Mouse (Mus musculus) megakaryocyte, embryonic 14.5 days (primary cell): ENCODE measurements around the gene Tfb2m. TPM values are rescaled to one million over a fixed set of nuclear protein-coding genes. Genes with fewer than 3 reads are reported as not detected.

ENCODE experiments used
- H3K27me3 ChIP-seq: replicated peaks from 2 replicates; pipeline ENCODE3; 2012; ENCODE audit warnings: inconsistent platforms
- H3K36me3 ChIP-seq: replicated peaks from 2 replicates; pipeline ENCODE3; 2012; ENCODE audit warnings: low read length, inconsistent platforms, mixed read lengths
- H3K4me1 ChIP-seq: 2 replicates; pipeline ENCODE4 v1.6.1; 2012; ENCODE audit warnings: inconsistent platforms
- H3K4me3 ChIP-seq: replicated peaks from 2 replicates; pipeline ENCODE3; 2012; ENCODE audit warnings: moderate library complexity, mild to moderate bottlenecking, inconsistent platforms
- H3K9me3 ChIP-seq: 2 replicates; pipeline ENCODE4 v1.6.1; 2012; ENCODE audit warnings: inconsistent platforms
- FLI1 ChIP-seq: IDR thresholded peaks from 2 replicates; pipeline ENCODE4 v1.6.1; 2012; ENCODE audit warnings: low read length, inconsistent platforms, mixed read lengths
- GATA1 ChIP-seq: IDR thresholded peaks from 3 replicates; pipeline ENCODE4 v1.6.1; 2012; ENCODE audit warnings: mixed read lengths, low read length, inconsistent platforms, borderline replicate concordance
- polyA plus RNA-seq: library from polyadenylated mRNA; stranded (reverse); fragments of >175 nt; gene quantifications from 2 replicates; pipeline ENCODE4 v1.2.3, GENCODE M21; 2012; ENCODE audit warnings: low replicate concordance; ENCODE audit not compliant: insufficient read depth

Tfb2m gene
- polyA plus RNA-seq, 1 experiment: 6.8 TPM

DNA sequence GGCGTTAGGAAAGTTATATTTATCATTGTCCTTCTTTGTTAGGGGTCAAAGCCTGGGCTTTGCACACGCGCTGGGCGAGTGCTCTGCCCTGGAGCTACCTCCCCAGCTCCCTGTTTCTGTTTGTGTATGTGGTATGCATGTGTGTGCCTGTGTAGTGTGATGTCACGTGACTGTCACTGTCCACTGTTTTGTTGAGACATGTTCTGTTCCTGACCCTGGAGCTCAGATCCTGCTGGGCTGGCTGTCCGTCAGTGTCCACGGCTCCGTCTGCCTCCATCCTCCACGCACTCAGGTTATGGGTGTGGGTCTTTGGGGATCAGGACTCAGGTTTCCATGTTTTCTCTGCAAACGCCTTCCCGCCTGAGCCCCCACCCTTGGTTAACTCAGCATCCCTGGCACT, 2.2 kb upstream of the Tfb2m start:
- Histone ChIP-seq H3K27me3 (no peaks in the 10 kb centered on the region), H3K4me1 (peaks cover 72% of the 10 kb centered on the region), H3K4me3 (peak overlapping the region; percentile 91), H3K9me3 (no peaks in the 10 kb centered on the region), H3K36me3 (peaks cover 40% of the 10 kb centered on the region)
- TF ChIP-seq GATA1 (no peak), FLI1 (no peak)

GRCm38 (mm10) chr1:179547176-179547575, 1.1 kb upstream of the Tfb2m start:
- Histone ChIP-seq H3K4me3 (peak overlapping the region; percentile 91), H3K27me3 (no peaks in the 10 kb centered on the region), H3K4me1 (peaks cover 67% of the 10 kb centered on the region), H3K36me3 (peaks cover 43% of the 10 kb centered on the region), H3K9me3 (no peaks in the 10 kb centered on the region)
- TF ChIP-seq GATA1 (no peak), FLI1 (no peak)

DNA sequence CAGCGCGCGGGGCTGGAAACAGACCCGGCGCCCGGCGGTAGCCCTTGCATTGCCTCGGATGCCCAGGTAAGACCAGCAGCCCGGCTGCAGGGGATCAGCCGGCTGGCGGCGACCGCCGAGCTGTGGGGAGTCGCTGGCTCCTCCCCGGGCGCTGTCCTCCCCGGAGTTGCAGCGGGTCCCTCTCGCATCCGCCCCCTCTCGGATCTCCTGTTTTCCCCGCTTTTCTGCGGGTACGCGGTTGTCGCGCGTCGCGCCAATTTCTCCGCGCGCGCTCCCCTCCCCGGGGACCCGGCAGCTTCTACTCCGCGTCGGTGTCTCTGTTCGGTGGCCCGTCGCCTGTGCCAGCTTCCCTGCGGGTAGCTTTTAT, 467 bp upstream of the Tfb2m start:
- Histone ChIP-seq H3K4me1 (peaks cover 61% of the 10 kb centered on the region), H3K4me3 (peak overlapping the region; percentile 91), H3K9me3 (no peaks in the 10 kb centered on the region), H3K36me3 (peaks cover 44% of the 10 kb centered on the region), H3K27me3 (no peaks in the 10 kb centered on the region)
- TF ChIP-seq GATA1: no peak
- TF ChIP-seq FLI1: no peak

- Histone ChIP-seq H3K4me1 (peaks cover 53% of the 10 kb centered on the region), H3K4me3 (peak overlapping the region; percentile 29), H3K9me3 (no peaks in the 10 kb centered on the region), H3K27me3 (no peaks in the 10 kb centered on the region), H3K36me3 (peaks cover 63% of the 10 kb centered on the region)
- TF ChIP-seq GATA1: no peak
- TF ChIP-seq FLI1: no peak
Observed at GRCm38 (mm10) chr1:179541502-179541901, 4.6 kb downstream of the Tfb2m start.

DNA sequence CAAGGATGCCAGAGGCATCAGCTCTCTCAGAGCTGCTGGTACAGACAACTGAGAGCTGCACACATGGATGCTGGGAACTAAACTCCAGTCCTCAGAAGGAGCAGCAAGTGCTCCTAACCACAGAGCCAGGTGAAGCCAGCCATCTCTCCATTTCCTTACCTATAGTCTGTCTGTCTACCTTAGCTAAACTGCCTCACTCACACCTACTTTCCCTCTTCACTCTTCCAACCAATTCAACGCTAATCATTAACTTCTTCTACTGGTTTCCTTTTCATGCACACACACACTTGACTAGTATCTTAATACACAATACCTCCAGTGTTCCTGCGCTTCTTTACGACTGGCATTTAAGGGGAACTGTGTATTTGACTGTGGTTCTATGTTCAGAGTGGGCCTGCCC, 6.2 kb downstream of the Tfb2m start:
- H3K4me3 ChIP-seq: no peak overlapping the region
- peaks cover 52% of the 10 kb centered on the region for H3K4me1 ChIP-seq
- H3K27me3 ChIP-seq: no peaks in the 10 kb centered on the region
- peaks cover 80% of the 10 kb centered on the region for H3K36me3 ChIP-seq
- TF ChIP-seq FLI1: no peak
- TF ChIP-seq GATA1: no peak
- no peaks in the 10 kb centered on the region for H3K9me3 ChIP-seq

DNA sequence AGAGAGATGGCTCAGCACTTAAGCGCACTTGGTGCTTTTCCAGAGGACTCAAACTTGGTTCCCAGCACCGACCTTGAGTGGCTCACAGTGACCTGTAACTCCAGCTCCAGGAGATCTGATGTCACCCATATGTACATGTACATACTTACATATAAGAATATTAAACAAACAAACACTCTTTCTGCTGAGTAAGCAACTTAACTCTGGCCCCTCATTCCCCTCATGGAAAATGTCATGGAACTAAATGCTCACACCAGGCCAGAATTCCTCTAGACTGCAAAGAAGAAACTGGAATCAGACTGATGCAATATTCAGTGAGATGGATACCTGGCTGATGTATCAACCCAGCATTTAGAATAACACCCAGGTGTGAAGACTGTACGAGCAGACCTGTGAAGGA, 7.0 kb downstream of the Tfb2m start:
- no peaks in the 10 kb centered on the region for H3K27me3 ChIP-seq
- peaks cover 45% of the 10 kb centered on the region for H3K4me1 ChIP-seq
- H3K4me3 ChIP-seq: no peak overlapping the region
- H3K9me3 ChIP-seq: no peaks in the 10 kb centered on the region
- TF ChIP-seq GATA1: no peak
- TF ChIP-seq FLI1: no peak
- H3K36me3 ChIP-seq: peaks cover 83% of the 10 kb centered on the region

DNA sequence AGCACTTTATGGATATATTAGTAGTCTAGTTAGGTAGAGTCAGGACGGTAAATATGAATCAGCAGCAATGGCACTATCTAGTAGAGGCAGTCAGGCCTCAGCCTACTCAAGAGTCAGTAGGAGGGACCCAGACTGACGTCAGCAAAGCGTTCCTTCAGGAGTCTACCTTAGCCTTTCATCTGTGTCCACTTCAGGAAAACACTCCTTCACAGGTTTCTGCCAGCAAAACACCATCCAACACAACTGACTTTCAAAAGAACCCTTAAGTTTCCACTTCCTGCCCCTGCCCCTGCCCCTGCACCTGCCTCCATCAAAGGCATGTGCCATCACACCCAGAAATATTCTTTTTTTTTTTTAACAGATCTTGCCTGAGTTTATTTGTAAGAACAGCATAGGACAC, 26.2 kb downstream of the Tfb2m start:
- H3K36me3 ChIP-seq: no peaks in the 10 kb centered on the region
- H3K4me3 ChIP-seq: no peak overlapping the region
- H3K9me3 ChIP-seq: peaks cover 5% of the 10 kb centered on the region
- no peaks in the 10 kb centered on the region for H3K27me3 ChIP-seq
- peaks cover 15% of the 10 kb centered on the region for H3K4me1 ChIP-seq
- TF ChIP-seq GATA1 (no peak), FLI1 (no peak)

GRCm38 (mm10) chr1:179517713-179518465, 28.2 kb downstream of the Tfb2m start, which contains the start of gene Smyd3:
Gene Smyd3, minus strand, starts transcription at chr1:179518041.
- Histone ChIP-seq H3K36me3 (no peaks in the 10 kb centered on the region), H3K4me3 (peak within 1 kb of the TSS; percentile 93), H3K9me3 (no peaks in the 10 kb centered on the region), H3K4me1 (peaks cover 24% of the 10 kb centered on the region), H3K27me3 (no peaks in the 10 kb centered on the region)
- TF ChIP-seq FLI1 (no peak), GATA1 (no peak)

- no peaks in the 10 kb centered on the region for H3K36me3 ChIP-seq
- H3K9me3 ChIP-seq: no peaks in the 10 kb centered on the region
- no peak for TF ChIP-seq GATA1
- no peak for TF ChIP-seq FLI1
- peaks cover 32% of the 10 kb centered on the region for H3K4me1 ChIP-seq
- H3K27me3 ChIP-seq: no peaks in the 10 kb centered on the region
- peak overlapping the region; percentile 93 for H3K4me3 ChIP-seq
Observed at GRCm38 (mm10) chr1:179516941-179517712, 28.9 kb downstream of the Tfb2m start.

DNA sequence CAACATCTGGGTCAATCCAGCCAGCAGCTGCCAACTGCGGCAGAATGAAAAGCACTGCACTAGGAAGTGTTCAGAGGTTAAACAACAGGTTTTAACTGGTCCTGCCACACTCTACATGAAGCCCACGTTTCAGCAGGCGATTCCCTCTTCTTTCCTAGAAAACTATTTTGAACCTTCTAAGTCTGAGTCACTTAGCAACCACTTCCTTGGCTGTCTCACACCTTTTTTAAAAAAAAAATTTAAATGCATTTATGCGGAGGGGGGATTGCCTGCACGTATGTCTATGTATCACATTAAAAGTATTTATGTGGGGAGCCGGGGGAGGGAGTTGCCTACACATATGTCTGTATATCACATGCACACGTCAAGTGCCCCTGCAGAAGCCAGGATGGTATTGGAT, 34.2 kb downstream of the Tfb2m start:
- Histone ChIP-seq H3K27me3 (no peaks in the 10 kb centered on the region), H3K9me3 (no peaks in the 10 kb centered on the region), H3K4me1 (peaks cover 54% of the 10 kb centered on the region), H3K4me3 (no peak overlapping the region), H3K36me3 (peaks cover 15% of the 10 kb centered on the region)
- TF ChIP-seq GATA1 (no peak), FLI1 (no peak)
